Mouse (Mus musculus) gastrocnemius, postnatal 10 days (tissue): Measurements from ENCODE around the gene Enpep. TPM values are rescaled to one million over a fixed set of nuclear protein-coding genes. Genes with fewer than 3 reads are reported as not detected.

Source experiments
- DNase-seq: peaks from one replicate; pipeline ENCODE4 v3.0.0; 2021; ENCODE audit warnings: mixed read lengths
- total RNA-seq, 2 experiments: library from RNA; stranded (reverse); gene quantifications; 2 replicates each; pipeline ENCODE4 v1.2.3; 2021

Enpep gene
- total RNA-seq, 2 experiments from 2014 or later, result 3.2 to 3.7 TPM

DNA sequence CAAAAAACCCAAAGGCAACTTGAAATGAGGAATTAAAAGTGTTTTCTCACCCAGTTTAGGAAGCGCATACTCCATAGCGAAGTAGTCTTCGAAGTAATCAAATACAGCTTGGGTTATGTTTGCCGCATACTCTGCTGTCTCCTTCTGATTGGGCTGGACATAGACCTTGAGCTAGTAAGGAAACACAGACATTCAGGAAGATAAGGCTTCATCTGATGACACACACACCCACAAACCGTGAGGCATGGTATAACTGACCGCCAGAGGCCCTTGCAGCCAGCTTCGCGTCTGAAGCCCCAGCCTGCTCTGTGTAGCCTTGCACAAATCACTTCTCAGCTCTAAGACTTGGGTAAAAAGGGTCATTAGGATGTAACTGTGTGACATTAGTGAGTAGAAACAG lies 20.0 kb downstream of the Enpep start:
- no peak for DNase-seq

- DNase-seq, result no peak
These were observed 20.6 kb downstream of the Enpep start for GRCm38 (mm10) chr3:129311951-129312350.

- no peak for DNase-seq
These were observed 22.6 kb downstream of the Enpep start for GRCm38 (mm10) chr3:129309926-129310325.

DNA sequence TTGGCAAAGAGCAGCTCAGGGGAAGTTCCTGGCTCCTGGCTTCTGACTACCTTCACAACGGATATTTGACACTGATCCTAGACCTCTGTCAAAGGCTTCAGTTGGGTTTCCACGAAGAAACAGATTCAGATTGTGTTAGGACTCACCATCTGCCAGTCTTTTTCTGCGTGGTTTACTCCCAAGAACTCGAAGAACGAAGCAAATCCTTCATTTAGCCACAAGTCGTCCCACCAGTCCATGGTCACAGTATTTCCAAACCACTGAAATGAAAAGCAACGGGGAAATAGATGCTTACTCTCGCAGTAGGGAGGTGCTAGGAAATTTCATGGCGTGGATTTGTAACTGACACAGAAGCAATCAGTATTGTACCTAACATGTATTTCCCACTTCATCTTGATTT lies 23.6 kb downstream of the Enpep start:
- DNase-seq, result no peak

DNA sequence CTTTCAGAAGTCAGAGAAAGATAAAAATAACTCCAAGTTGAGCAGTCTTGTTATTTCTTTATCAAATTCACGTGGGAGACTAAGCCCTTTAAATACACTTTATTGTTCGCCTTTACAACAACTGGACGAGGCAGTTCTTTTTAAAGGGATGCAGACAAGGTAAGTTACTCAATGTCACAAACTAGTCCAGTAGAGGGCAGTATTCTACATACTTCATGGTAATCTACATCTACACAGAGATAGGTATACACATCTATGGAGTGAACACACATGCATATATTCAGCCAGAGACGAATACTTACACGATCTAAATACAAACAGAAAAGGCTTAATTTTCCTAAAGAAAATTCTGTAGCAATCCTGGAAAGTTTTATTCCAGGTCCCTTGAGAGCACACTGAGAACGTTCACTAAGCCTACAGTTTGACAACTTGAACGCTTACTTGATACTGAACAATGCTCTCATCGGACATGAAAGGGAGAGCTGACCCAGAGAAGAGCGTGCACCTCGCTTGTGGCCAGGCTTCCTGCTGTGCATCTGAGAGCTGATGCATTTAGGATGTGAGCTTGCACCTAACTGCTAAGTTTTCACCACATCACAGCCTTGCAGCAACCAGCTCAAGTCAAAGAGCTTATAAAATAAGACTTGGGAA lies 24.3 kb downstream of the Enpep start:
- no peak for DNase-seq

DNA sequence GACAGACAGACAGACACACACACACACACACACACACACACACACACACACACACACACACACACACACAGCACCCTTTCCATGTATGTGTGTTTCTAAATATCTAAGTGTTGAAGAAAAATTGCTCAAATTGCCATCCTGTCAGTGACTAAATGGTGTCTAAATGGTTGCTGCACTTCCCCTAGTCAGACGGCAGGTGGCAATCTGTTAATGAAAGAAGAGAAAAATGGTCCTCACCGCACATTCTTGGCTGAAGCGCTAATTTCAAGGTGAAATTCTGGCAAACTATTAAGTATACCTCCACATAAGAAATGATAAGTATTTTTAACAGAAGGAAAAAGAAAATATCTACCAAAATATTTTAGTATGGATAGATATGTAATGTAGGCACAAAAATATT lies 28.6 kb downstream of the Enpep start:
- DNase-seq, result no peak

DNA sequence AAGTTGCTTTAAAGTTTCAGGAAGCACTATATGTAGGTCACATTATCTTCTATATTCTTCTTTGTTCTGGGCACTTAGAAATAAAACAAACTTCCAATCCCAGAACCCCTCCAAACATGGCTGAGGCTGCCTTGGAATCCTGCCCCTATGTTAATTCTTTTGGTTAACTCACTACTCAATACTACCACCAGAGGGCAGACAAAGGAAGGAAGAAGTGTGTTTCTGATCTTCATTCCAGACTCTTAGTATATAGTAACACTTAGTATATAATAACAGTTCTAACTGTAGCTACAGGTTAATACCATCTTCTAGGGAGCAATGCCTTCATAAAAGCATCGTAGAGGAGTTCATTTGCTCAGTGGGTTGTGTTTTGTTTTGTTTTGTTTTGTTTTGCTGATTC lies 32.6 kb downstream of the Enpep start:
- DNase-seq, result no peak

DNA sequence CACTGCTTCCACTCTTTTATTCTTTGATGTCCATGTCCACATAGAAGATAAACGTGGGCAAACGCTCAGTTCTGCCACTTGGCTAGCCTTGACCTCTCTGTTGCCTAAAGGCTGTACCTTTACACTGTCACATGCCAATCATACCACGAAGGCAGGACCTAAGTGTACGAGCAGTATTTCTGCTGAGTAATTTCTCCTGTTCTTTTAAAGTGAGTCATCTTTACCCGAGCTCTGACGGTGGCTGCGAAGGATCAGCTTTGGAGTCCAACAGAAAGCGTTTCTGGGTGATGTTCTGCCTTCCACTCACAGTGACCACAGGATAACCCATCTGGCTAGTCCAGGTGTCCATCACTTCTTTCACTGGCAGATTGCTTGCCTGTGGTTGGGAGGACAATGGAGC lies 33.9 kb downstream of the Enpep start:
- no peak for DNase-seq

DNA sequence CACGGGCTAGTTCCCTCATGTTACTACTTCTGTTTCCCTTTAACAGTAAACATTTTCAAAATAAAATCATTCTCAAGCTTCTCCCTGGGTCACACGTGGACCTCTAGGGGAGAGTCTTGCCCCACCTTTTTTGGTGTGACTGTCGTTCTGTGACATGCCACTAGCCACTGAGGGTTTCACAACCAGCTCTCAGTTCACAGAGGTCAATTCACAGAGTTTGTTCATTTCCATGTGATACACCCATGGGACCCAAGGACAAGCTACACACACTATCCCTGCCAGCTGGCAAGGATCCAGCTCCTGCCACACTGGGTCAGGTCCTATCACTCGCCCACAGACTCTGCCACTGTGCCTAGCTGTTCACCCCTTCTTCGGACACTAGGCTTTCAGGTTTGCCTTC lies 35.5 kb downstream of the Enpep start:
- no peak for DNase-seq

DNA sequence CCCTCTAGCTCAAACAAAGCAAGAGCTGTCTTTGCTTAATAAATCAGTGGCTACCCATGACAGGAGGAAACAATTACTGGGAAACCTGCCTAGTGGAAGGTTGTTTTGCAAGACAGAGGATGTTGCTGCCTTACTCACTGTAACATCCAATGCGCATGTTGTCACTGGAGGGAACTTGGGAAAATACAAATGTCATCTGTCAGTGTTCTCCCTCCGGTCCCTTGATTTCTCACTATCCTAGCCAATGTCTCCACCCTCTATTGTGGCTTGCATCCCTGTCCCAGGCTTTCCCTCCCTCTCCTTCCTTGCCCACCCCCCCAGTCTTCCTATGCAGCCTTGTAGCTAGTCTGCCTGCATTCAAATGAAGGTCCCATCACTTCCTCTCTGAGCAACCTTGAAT lies 36.6 kb downstream of the Enpep start:
- DNase-seq, result no peak

DNA sequence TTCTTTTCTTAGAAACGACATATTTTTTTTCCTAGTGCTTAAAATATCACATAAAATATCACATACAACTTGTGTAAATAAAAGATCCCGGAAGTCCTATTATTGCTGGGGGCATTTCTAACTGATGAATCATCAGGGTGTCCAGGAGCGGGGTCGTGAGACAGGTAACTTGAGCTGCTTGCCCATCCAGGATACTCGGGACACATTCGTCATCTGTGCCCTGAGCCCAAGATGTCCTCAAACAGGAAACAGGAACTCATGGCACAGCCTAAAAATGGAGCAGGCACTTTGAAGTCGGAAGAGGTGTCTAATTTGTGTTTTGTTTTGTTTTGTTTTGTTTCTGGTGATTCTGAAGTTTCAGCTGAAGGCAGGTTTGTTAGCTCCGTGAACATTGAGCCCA lies 43.0 kb downstream of the Enpep start:
- no peak for DNase-seq

GRCm38 (mm10) chr3:129287140-129287539 lies 45.4 kb downstream of the Enpep start:
- no peak for DNase-seq

GRCm38 (mm10) chr3:129286426-129286825 lies 46.1 kb downstream of the Enpep start:
- DNase-seq, result no peak

DNA sequence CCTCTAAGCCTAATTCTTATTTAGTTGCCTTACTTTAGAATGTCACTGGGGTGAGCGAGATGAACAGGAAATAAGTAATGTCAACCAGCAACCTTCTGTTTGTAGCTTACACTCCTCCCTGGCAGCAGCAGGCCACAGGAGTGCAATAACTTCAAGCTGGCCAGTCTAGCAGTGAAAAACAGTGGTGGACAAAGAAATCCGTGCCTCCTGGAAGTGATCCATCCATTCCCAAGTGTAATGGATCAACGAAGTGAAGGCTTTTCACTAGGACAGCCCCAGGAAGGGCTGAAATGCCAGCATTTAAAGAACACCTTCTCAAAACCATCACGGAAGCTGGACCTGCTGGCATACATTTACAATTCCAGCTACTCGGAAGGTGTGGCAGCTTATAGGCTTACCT lies 48.2 kb downstream of the Enpep start:
- no peak for DNase-seq

DNA sequence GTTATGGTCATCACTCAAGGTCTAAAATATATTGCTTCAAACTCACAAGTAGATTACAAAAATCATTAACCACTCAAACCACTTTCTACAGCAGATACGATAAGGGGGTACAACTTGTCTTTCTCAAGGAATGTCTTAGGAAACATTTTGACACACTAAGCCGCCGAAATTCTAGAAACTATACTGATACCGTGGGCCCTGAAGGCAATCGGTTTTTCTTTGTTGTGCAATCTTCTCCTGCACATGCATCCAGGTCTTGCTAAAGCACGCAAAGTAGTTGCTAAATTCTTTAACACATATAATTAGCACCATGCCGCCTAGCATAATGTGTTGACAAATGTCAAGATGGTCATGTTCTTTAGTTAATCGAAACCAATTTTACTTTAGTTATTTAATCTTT lies 53.1 kb downstream of the Enpep start:
- no peak for DNase-seq

DNA sequence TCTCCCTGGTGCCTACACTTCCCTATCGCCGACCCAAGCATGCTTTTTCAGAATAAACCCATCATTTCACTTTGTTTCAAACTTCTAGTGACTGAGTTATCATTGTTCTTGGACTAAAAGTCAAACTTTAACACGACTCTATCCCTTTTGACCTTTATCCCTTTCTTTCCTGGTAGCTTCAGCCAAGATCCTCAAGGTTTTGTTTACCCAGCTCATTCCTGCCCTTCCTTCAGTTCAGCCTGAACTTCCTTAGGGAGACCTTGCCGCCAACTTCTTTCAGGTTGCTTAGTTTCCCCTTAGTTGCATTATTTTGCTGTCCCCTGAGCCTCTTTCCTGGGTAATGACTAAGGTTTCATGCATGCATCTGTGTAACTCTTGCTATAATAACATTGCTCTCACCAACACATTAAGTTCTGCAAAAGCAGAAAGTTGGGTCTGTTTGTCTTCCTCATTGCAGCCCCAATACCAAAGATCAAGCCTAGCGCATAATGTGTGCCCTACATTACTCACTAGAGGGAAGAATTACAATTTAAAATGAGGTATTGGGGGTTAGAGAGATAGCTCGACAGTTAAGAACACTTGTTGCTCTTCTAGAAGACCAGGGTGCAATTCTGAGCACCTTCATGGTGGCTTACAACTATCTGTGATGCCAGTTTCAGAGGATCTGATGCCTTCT lies 59.2 kb downstream of the Enpep start:
- DNase-seq, result no peak

- no peak for DNase-seq
These were observed 62.5 kb downstream of the Enpep start for GRCm38 (mm10) chr3:129270044-129270443.

DNA sequence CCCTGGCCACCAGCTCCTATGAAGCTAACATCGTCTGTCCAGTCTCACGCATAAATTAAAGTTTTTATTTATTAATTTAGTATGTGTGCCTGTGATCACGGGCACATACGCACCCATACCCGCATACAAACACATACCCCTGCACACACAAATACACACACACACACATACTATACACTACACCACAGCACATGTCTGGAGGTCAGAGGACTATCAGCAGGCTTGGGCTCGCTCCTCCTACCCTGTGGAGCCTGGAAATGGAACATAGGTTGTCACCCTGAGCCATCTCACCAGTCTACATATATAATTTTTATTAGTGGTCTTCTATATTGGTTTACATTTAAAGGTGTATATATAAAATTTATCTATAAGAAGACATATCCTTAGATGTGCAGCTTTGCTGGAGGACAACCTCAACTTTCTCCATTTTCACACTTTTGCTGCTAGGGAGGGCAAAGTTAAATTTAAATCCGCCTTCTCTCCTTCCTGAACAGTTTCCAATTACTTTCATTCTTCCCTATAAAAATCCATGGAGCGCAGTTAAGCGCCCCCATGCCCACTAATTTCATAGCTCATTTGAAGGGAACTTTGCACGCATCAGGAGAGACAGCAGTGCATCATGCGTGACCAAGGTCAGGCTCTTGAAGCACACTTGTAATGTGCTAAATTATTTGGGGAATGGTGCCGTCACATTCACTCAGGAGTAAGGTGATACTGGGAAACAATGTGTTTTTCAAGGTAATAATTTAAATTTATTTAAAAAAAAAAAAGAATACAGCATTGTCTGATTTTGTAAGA lies 63.4 kb downstream of the Enpep start:
- DNase-seq, result no peak

DNA sequence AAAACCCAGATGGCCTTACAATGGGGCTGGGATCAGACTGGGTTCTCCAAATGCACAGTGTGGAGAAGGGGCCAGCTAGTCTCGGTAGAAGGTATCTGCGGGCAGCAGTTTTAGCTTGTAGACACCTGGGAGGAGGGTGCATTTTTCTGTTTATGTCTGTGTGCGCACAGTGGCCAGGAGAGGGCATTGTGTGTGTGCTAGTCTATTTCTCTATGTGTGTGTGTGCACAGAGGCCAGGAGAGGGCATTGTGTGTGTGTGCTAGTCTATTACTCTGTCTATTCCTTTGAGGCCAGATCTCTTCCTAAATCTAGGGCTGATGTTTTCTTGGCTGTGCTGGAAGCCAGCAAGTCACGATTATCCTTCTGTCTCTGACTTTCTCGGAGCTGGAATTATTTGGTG lies 74.0 kb downstream of the Enpep start:
- DNase-seq, result no peak

GRCm38 (mm10) chr3:129256766-129257165 lies 75.8 kb downstream of the Enpep start:
- DNase-seq, result no peak

DNA sequence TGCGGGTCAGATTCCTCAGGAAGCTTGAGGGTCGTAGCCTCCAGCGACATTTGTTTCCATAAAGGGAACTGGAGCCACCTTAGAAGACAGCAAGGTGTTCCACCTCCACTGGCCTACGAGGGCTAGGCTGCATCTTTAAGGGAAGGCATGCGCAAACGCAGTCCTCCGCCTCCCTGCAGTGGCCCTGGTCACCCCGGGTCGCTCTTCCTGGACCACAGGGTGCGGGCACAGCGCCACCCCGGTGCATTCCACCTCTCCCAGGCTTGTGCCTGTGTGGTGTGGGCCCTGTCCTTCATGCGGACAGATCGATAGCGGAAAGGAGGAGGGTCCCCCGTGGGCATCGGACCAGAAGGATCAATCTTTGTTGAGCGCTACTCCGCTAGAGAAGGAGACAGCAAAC lies 76.2 kb downstream of the Enpep start:
- no peak for DNase-seq

GRCm38 (mm10) chr3:129254246-129254645 lies 78.3 kb downstream of the Enpep start:
- DNase-seq, result peak; percentile 10

DNA sequence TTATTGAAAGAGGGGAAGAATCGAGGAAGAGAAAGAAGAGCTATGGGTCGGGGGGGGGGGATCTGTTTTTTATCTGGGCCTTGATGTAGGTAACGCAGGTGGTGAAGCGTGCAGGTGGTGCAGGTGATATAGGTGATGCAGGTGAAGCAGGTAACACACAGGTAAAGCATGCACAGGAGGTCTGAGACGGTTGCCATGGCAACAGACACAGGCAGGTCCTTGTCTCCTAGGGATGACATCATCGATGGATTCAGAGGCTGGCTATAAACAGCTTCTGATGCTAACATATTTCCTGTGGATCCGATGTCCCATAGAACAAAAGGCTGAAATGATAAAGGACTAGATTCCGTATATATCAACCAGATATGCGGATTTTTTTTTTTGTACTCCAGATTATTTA lies 81.5 kb downstream of the Enpep start:
- DNase-seq, result no peak
